Mouse (Mus musculus) kidney, adult 10 weeks (tissue): ENCODE measurements around the gene Ifna2. TPM values are rescaled to one million over a fixed set of nuclear protein-coding genes. Genes with fewer than 3 reads are reported as not detected.

Source experiments
- polyA plus RNA-seq: library from polyadenylated mRNA; stranded (reverse); fragments of 350-450 nt; fragmentation: Illumina TruSeq; extraction: RNeasy Lipid Tissue Mini Kit (QIAGEN cat#74804); gene quantifications from one replicate; pipeline ENCODE4 v1.2.3, GENCODE M21; 2014; ENCODE audit warnings: low read depth, low replicate concordance

Gene Ifna2
- polyA plus RNA-seq: not detected

DNA sequence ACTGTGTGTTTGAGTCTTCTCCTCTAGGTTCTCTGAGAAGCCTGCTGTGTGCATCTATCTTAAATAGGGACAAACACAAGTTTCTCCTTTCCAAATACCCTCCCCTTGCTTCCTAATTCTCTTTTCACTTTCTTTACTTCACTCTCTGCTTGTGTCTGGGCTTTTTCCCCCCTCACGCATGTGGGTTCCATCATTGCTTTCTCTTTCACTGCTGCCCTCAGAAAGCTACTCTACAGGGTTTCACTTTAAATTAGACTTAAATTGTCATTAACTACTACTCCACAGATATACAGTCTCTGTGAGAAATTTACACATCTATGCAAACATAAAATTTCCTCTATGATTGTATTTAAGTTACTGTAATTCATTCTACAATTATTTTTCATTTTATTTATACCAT is at the start of gene Ifna2:
TSS of gene Ifna2 (minus strand) at position 101 of the 400 bp plus-strand sequence.

DNA sequence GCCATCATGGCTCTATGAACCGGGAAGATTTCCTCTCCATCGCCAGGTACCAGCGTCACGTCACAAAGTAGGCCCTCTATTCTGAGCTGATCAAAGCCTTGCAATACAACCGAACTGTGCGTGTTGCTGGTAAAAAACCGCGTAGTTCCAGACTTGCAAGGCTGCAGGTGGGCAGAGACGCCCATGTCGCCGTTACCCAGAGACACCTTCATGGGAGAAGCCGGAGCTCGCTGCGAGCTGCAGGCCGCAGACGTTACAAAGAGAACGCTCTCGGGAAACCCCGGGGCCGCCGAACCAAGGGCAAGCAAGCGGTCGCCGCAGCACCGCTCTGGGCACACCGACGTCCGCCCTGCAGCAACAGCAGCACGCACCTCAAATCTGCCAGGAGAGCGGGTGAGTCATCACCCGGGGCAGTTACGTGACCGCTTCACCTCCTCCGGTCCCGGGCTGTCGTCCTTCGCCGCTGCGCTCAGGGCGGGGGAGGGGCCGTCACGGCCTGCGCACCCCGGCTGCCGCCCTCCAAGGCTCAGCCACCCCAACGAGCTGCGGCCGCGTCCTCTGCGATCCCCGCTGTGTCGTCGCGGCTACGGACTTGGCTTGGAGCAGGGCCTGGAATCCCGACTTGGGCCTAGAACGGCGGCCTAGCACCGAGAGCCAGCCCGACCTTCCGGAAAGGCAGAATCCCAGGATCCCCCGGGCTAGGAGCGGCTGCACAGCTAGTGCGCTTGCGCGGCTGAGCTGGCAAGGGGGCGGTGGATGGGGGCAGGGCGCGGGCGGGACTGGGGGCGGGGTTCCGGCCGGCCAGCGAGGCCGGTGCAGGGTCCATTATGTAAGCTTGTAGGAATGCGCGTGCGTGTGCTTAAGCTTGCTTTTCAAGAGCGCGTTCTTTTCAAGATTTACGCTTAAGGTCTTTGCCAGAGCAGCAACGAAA is 38.3 kb upstream of the Ifna2 start, which contains the start of the genes Gm26566 and Klhl9:
TSS of gene Gm26566 (plus strand) at position 15 of the 931 bp plus-strand sequence.
TSS of gene Klhl9 (minus strand) at position 675 of the 931 bp plus-strand sequence.

DNA sequence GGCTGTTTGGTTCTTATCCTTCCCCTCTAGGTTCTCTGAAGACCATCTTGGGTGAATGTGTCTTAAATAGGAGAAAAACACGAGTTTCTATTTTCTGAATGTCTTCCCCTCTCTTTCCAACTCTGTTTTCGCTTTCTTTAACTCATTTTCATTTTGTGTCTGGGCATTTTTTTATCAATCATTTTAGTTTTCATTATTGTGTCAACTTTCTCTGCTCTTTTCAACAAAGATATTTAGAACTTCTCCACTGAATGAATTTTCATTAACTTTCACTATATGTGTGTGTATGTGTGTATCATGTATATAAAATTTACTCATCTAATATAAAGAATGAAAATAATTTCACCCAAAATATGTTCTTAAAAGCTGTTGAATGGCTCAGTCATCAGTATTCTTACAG is 7.5 kb upstream of the Ifna2 start, which contains the start of gene Ifnab:
TSS of gene Ifnab (minus strand) at position 101 of the 400 bp plus-strand sequence.

DNA sequence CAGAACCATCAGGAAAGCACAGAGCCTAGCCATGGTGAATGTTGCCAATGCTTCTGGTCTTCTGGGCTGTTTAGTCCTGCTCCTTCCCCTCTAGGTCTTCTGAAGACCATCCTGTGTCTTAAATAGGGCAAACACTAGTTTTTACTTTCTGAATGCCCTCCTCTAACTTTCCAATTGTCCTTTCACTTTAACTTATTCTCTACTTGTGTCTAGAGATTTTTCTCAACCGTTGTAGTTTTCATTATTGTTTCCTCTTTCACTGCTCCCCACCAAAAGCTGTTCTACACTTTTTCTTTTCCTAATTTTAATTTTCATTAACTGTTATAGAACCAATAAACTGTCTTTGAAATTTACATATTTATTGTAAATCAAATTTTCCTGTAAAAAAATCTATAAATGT is 6.9 kb downstream of the Ifna2 start, which contains the start of gene Ifna16:
TSS of gene Ifna16 (minus strand) at position 101 of the 400 bp plus-strand sequence.

DNA sequence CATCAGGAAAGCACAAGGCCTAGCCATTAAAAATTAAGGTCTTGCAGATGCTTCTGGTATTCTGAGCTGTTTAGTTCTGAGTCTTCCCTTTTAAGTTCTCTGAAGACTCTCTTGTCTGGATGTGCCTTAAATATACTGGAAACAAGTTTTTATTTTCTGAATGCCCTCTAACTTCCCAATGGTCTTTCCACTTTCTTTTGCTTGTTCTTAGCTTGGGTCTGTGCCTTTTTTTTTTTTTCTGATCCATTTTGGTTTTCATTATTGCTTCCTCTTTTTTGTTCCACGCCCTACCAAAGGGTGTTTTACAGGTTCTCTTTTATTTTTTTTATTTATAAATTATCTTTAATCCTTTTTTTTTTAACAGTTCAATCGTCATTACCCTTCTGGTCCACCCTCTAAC is 39.4 kb downstream of the Ifna2 start, which contains the start of gene Ifna13:
TSS of gene Ifna13 (minus strand) at position 101 of the 400 bp plus-strand sequence.

DNA sequence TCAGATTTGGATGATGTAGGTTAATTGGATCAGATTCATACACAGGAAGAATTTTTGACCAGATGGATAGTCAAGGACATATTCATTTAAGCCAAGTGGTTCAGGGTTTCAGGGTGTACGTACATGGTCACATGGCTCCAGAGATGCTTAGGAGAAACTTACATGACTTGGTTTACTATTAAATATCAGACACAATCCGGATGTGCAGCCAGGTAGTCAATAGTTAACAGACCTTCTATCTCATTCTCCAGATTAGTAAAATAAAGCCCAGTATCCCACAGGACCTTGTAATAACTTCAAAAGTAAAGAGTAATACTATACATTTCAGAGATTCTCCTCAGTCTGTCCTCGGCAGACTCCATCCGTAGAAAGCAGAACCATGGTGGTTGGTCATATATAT is 49.4 kb downstream of the Ifna2 start, which contains the start of gene C87499:
TSS of gene C87499 (minus strand) at position 101 of the 400 bp plus-strand sequence.

Other genes with a start within 250 kb of the Ifna2 start
- 15.4 TPM for gene Hacd4, start 245.0 kb downstream of the Ifna2 start, polyA plus RNA-seq
- gene Ifnb1, start 161.1 kb downstream of the Ifna2 start, polyA plus RNA-seq: not detected
- not detected for gene Ifna15, start 125.7 kb downstream of the Ifna2 start, polyA plus RNA-seq
- not detected for gene Ifna14, start 112.1 kb downstream of the Ifna2 start, polyA plus RNA-seq
- gene Ifna9, start 91.5 kb downstream of the Ifna2 start, polyA plus RNA-seq: not detected
- not detected for gene Ifna12, start 80.5 kb downstream of the Ifna2 start, polyA plus RNA-seq
- not detected for gene C87499, start 49.5 kb downstream of the Ifna2 start, polyA plus RNA-seq
- gene Ifna13, start 39.5 kb downstream of the Ifna2 start, polyA plus RNA-seq: not detected
- not detected for gene Ifna16, start 7.0 kb downstream of the Ifna2 start, polyA plus RNA-seq
- not detected for gene Ifnab, start 7.4 kb upstream of the Ifna2 start, polyA plus RNA-seq
- not detected for gene Gm26566, start 37.9 kb upstream of the Ifna2 start, polyA plus RNA-seq
- gene Klhl9, start 38.6 kb upstream of the Ifna2 start, polyA plus RNA-seq: 132 TPM
- not detected for gene Gm13271, start 71.0 kb upstream of the Ifna2 start, polyA plus RNA-seq
- not detected for gene Gm13283, start 76.2 kb upstream of the Ifna2 start, polyA plus RNA-seq
- not detected for gene Gm13290, start 89.9 kb upstream of the Ifna2 start, polyA plus RNA-seq
- not detected for gene Gm13289, start 93.0 kb upstream of the Ifna2 start, polyA plus RNA-seq
- gene Gm13272, start 95.9 kb upstream of the Ifna2 start, polyA plus RNA-seq: not detected
- gene Ifnz, start 98.2 kb upstream of the Ifna2 start, polyA plus RNA-seq: not detected
- not detected for gene Gm13276, start 101.8 kb upstream of the Ifna2 start, polyA plus RNA-seq
- gene Gm13277, start 104.7 kb upstream of the Ifna2 start, polyA plus RNA-seq: not detected
- gene Gm13278, start 107.6 kb upstream of the Ifna2 start, polyA plus RNA-seq: not detected
- not detected for gene Gm13275, start 110.6 kb upstream of the Ifna2 start, polyA plus RNA-seq
- gene Gm13279, start 113.5 kb upstream of the Ifna2 start, polyA plus RNA-seq: not detected
- not detected for gene Gm13285, start 115.8 kb upstream of the Ifna2 start, polyA plus RNA-seq
- gene Gm13287, start 119.3 kb upstream of the Ifna2 start, polyA plus RNA-seq: not detected
- not detected for gene Gm13288, start 121.6 kb upstream of the Ifna2 start, polyA plus RNA-seq
- gene Ifna7, start 132.3 kb upstream of the Ifna2 start, polyA plus RNA-seq: not detected
- not detected for gene Ifna11, start 136.0 kb upstream of the Ifna2 start, polyA plus RNA-seq
- gene Ifna6, start 143.5 kb upstream of the Ifna2 start, polyA plus RNA-seq: not detected
- not detected for gene Ifna5, start 151.6 kb upstream of the Ifna2 start, polyA plus RNA-seq
- gene Ifna4, start 157.9 kb upstream of the Ifna2 start, polyA plus RNA-seq: not detected
- gene Ifna1, start 166.2 kb upstream of the Ifna2 start, polyA plus RNA-seq: not detected
- not detected for gene Ifne, start 196.3 kb upstream of the Ifna2 start, polyA plus RNA-seq